Mouse (Mus musculus) thymus, adult 18-20 months (tissue): ENCODE results near the gene Serinc3.
"Not testable (repeated sequence)": the region's sequence is repeated elsewhere in the genome, so short reads cannot be mapped to it uniquely, and the experiment has no call there.

Experiments
- DNase-seq, 2 experiments: peaks; one replicate each; pipeline ENCODE4 v3.0.0; 2022; ENCODE audit warnings: mixed read lengths in 2 of 2

Serinc3 gene

DNA sequence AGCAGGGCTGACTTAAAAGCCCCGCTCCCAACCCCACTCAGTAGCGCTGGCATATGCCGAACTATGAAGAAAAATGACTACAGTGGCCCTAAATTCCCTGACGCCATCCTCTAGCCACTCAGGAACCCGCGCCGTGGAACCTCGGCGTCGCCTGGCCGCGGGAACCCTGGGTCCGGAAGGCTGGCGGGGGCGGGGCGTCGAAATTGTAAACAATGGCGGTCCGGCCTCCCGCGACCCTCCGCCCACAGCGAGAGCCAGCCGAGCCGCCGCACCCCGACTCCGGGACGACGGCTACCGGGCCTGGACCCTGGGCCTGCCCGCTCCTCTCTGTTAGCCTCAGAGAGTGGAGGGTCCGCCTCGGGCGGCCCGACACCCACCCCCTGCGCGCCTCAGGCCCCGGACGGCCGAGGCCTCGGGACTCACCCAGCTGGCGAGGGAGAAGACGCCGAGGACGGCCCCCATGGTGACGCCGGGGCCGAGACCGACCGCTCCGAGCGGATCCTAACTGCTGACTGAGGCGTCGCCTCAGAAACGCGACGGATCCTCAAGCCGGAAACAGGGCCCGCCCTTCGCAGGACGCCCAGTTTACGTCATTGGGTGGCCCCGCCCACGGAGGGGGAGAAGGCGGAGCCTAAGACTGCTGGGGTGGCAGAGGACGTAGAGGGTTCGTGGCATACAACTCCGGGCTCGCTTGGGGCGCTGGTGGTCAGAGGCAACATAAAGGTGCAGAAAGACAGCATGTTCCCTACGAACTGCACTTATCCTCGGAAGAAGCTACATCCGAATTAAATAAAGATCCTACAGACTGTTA, at the start of gene Serinc3:
Gene Serinc3, minus strand, starts transcription at position 557 of the 811 bp plus-strand sequence.
- DNase-seq, result peak; percentile 99

DNA sequence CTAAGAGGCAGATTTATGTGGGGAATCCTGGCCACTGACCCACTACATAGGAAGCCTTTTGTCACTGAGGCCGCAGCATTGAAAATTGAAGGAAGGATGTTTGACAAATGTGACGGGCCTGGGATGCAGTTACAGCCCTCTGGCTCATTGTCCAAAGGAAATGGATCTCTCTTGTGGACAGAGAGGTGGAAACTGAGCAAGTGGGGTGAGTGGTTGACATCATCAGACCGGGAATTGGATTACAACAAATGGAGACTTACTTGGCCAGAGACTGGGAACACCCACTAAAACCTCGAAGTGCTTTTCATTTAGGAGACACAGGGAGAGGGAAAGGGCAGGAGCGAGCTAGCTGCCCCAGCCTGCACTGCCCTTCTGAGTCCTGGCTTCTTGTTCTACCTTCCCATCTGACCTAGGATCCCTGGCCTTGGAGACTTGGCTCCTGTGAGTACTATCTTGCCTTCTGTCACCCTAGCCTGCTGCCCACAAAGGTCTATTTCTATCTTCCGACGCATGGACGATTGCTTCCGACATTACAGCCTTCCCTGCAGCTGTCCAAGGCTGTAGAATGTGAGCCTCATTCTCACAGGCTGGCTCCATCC, 48.9 kb upstream of the Serinc3 start:
- DNase-seq, result no peak

DNA sequence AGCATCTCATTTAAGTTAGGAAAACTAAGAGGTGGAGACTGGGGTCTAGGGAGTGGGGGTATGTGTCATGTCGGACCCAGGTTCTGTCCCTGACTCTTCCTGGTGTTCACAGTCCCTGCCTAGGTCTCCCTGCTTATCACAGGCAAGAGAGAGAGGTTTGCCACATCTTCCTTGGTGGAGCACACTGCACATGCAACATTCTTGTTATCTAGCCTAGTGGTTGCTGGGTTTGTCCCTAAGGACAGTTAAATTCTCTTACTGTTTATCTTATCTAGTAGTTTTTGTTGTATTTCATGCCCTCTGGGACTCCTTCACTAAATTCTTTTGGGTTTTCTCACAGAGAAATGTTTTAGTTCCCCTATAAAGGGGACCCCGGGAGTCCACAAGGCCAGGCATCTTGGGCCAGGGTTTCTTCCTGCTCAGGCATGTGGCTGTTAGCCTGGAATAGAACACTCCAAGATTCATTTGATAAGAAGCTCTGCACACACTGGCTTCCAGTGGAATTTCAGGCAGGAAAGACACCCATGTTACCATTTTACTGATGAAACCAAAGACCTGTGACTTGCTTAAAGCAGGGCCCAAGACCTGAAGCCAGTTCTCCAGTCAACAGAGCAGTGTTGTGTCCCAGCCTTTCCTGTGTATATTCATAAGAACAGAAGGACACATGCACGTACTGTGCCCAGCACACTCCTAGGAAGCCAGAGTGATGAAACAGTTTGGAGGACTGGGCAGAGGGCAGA, 48.1 kb upstream of the Serinc3 start:
- DNase-seq, result no peak

DNA sequence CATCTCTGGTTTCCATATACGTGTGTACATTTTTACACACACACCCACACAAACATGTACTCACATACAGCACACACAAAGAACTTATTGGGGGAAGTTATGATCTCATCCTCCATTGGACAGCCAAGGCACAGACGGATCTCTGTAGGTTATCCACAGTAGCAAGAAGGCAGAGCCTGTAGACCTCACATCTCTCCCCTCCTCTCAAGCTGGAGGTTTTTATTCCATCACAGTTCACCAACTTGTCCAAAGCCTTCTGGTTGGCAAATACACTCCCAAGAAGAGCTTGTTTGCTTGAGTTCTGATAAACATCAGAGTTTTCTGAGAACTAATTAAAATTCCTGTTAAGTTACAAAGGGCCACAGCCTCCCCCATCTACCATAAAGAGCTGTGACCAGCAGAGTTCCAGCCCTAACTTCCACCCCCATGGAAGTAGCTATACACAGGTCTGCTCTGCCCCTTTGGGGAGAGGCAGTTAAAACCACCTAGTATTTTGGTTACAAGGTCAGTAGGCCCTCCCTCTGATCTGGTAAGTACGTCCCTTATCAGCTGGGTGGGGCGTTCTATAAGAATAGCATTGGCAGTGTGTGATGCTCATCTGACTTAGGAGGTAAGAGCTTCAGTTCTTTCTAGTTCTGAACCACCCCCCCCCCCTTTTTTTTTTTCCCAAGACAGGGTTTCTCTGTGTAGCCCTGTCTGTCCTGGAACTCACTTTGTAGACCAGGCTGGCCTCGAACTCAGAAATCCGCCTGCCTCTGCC, 47.1 kb upstream of the Serinc3 start:
- DNase-seq, result no peak

DNA sequence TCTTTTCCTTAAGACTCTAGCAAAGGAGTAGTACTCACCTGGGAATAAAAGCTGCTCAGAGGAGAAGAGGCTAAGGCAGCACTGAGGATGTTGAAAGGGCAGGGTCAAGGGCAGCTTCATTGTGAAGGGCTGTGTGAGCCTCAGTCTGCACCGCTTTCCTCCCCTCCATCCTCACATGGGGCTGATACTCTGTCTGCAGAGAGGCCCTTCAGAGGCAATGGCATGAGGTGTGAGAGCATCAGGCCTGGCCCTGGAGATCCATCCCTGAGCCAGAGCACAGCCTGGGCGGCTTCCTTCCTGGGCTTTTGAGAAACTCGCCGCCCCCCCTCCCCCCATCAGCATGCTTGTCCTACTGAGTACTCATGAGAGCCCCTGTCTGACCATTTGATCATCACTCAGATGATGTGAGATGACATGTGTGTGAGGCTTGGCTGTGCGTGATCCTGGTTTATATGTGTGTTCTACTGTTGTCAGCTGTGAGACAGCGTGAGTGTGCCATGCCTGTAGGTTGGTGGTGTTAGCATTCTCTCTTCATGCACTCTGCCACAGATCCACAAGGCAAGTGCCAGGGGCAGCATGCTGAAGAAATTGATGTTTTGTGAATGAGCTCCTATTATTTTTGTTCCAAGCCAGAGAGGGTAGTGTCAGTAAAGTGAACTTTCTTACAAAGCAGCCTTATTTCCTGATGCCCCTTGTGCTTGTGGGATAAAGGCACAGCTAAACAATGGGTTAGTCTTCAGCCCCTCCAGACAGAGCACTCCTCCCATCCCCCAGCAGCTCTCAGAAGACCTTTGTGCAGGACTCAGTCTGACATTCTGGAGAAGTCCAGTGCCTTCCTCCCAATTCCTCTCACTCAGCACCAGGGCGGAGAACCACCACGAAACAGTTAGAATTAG, 45.7 kb upstream of the Serinc3 start:
- DNase-seq, result no peak

DNA sequence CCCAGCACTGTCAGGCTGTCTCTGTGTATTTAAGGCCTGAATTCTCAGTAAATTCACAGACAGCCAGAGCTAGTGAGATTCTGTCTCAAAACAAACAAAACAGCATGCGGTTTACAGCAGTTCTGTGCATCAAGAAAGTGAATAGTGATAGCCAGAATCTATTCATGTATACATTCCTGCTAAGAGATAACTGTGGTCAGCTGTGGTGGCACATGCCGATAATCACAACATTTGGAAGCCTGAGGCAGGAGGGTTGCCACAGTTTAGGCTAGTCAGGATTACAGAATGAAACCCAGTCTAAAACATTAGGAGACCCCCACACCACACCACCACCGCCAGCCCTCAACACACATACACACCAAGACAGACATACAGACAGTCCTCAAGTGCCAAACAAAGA, 44.8 kb upstream of the Serinc3 start:
- DNase-seq, result no peak

DNA sequence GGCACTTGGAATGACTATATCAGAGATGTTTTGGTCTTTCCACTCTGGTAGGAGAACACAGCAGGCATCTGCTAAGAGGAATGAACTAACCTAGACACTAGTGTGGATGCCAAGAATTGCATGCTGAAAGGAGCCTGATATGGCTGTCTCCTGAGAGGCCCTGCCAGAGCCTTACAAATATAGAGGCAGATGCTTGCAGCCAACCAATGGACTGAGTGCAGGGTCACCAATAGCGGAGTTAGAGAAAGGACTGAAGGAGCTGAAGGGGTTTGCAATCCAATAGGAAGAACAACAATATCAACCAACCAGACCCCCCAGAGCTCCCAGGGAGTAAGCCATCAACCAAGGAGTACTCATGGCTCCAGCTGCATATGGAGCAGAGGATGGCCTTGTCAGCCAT, 43.4 kb upstream of the Serinc3 start:
- not testable (repeated sequence) for DNase-seq

DNA sequence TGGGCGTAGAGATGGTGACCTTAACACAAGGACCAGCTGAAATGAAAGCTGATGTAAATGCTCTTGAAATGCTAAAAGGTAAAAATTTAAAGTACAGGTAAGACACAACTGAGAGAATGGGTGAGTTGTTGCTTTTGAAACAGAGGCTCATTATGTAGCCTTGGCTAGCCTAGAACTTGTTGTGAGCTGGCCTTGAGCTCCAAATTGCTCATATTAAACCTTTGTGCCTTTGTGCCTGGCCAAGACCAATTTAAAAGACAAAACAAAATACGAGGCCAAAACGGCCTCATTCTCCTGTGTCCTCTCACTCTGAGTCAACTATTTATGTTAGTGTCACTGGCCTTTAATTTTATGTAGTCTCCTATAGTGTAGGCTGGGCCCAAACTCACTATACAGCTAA, 42.0 kb upstream of the Serinc3 start:
- DNase-seq, result no peak

DNA sequence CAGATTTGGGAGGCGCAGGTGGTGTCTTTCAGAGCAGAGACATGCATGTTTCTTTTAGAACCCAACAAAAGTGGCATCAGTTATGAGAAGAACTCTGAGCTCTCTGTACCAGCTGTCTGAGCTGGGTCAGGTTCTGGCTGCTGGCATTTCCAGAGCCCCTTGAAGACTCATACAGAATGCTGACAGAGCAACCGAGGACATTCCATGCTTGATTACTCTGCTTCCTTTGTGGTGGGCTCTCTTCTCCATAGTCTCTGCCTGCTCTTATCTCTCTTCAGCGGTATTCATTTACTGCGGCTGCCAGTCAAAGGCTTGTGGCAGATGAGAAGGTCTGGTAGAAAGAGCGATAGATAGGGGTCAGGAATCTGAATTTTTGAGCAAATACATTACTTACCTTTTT, 41.3 kb upstream of the Serinc3 start:
- no peak for DNase-seq

DNA sequence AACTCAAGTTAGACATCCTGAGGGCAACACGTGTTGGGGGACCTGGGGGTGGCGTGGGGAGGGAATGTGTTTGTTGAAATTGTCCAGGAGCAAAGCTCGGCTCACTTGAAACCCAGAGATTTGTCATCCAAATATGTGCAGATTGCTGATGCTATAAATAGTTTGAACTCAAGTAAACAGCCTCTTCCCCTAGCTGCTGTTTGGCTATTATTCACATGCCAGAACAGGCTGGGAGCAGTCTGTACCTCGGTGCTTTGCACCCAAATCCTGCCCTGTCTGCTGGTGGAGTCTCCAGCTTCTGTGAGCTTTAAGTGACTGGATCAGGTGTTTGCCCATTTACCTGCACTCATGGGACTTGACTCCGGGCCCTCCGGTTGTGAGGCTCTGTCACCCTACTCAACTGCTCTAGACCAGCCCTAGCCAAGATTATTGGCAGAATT, 40.9 kb upstream of the Serinc3 start:
- DNase-seq, result no peak

DNA sequence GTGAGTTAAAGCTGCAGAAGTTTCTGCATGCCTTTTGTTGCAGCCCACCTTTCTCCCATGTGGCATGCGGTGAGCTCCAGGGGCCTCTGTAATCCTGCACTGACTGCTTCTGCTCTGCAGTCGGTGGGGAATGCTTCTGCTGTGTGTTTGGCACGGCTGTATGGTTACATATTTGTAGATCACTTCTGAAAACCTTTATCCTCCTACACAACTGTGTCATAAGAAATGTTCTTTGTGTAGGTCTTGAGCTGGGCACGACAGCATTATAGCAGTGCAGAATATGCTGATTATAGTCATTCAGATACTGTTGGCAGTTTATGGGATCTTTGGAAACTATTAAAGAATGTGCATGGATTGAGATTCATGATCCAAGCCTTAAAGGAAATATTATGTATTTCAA, 40.4 kb upstream of the Serinc3 start:
- no peak for DNase-seq

DNA sequence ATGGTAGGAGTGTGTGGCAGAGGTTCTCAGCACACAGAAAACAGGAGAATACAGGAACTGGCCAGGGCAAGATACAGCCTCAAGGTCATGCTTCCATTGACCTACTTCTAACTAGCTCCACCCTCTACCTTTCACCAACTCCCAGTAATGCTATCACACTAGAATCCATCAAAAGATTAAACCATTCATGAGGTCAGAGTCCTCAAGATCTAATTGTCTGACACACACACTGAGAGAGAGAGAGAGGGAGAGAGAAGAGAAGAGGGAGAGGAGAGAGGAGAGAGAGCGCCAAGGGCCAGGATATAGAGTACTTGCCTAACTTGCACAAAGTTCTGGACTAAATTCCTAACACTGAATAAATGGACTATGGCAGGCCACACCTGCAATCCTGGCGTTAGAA, 37.4 kb upstream of the Serinc3 start:
- no peak for DNase-seq

DNA sequence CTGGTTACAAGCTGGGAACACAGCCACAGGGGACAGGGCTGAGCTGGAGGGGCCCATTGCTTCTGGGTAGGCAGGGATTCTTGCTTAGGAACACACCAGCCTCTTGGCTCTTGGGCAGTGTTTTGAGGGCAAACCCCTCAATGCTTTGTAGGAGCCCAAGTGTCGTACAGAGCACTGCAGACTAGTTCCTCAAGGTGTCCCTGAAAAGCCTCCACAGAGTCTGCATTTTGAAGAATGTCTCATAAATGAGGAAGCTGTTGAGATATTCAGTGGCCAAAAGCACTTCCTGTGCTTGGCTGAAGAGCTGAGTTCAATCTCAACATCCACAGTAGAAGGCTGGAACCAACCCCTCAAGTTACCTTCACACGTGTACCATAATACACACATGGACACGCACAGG, 31.8 kb upstream of the Serinc3 start:
- DNase-seq, result no peak

DNA sequence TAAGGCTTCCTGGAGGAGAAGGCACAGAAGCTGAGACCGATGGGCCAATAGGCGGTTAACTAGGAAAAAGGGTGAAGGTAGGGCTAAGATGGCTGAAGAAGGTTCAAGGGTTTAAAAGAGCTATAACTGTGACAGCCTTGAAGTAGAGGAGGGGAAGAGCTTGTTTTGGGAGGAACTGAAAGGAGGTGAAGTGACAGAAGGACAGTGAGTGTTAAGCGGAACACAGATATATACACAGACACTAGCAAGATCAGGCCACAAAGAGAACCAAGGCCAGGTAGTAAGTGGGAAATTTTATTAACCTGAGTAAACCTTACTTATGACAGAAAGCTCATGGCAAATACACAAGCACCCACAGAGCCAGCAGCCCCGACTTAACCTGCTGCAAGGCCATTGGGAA, 31.4 kb upstream of the Serinc3 start:
- DNase-seq, result no peak

DNA sequence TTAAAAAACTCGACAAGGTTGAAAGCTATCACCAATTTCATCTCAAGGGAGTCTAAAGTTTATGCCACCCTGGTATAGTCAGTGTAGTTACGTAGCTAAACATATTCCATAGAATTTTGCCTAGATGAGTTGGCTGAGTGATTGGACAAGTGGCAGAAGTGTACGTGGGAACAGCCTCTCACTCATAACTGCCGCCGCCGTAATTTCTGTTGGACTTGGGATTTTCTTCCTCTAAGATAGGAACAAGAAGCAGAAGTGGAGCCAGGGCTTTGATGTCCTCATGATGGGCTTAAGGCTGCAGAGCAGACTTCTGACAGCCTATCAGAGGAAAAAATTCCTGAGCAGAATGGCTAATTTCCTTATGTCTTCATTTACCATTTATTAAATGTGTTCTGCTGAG, 30.7 kb upstream of the Serinc3 start:
- DNase-seq, result no peak

DNA sequence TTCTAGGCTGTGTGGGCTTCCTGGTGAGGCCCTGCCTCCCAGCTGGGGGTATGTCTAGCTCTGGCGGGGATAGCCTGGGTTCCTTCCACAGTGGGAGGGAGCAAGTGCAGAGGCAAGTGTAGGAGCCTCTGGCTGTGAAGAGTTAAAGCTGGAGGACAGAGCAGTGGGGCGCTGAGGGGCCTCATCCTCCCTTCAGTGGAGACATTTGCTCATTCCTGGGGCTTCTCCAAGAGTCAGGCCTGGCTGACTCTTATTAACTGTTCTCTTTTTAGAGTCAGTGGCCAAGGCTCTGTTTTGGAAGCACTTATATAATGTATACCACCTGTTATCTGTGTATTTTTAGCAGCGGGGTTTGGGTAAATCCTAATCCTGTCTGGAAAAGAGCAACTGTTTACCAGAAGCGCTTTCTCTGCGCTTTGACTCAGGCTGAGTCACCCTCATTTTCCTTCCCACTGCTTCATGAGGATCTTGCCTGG, 30.3 kb upstream of the Serinc3 start:
- no peak for DNase-seq

DNA sequence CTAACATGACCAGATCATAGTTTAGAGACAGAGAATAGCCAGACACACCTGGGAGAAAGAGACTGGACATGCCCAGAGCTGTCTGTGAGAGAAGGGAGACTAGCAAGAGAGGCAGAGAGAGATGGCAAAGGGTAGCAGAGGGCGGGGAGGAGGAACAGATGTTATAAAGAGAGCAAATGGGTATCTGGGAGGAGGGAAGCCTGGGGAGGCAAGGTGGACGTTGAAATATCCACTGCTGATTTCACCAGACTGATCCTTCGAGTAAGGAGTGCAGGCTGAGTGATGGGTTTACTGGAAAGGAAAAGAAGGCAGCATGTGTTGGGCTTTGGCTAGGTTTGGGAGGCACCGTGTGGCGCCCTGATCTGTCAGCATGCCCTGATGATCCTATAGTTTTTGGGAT, 29.5 kb upstream of the Serinc3 start:
- DNase-seq, result no peak

DNA sequence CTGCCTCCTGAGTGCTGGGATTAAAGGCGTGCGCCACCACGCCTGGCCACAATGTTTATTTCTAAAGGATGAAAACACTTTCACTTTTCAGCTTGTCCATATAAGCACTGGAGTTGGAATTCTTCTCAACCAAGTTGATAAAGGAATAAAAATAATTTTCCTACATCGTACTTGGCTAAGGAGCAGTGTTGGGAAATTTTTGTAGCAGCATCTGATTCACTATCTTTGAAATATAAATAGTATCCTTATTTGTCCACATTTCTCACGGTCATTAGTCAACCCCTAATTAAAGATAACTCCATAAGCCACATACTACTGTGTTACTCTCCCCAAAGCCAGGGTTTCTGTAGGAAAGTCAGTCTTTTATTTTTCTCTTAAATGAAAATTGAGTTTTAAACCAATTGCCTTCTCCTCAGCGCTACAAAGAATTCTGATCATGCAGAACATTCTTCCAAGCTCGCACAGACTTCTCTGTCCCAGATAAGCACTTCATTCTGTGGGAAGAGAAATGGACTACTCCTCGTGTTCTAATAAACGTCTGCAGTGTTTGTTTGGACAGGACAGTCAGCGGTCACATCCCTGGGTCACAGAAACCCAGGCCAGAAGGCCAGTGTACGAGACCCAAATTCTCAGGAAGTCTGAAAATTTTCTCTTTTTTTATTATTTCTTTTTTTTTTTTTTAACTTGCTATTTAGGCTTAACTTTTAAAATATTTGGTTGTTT, 26.1 kb upstream of the Serinc3 start:
- no peak for DNase-seq

DNA sequence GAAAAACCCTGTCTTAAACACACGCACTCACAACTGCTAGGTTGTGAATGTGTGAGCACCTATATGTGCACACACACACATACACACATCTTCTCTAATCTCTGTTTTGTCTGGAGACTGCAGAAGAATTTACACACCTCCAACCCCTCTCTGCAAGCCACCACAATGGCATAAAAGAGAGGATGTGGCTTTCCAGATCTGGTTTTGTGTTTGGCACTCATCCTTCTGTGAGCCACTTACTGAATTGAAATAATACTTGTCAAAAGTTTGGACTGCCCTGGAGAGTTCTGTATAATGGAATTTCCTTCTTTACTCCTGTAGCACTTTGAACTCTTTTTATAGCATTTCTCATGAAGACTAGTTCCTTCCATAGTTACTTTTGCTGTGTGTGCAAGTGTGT, 22.1 kb upstream of the Serinc3 start:
- DNase-seq, result no peak

DNA sequence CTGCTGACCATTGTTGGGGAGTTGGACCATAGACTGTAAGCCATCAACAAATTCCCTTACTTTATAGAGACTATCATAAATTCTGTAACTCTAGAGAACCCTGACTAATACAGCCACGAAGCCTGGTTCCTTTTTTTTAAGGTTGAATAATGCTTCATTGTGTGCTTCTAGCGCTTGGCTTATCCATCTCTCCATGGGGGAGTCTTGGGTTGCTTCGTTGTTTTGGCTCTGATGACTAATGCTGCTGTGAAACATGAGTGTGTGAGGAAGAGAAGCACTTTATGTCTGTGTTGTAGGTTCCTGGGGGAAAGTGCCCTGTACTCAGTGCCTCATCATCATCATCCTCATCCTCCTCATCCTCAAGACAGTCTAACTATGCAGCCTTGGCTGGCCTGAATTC, 19.0 kb upstream of the Serinc3 start:
- no peak for DNase-seq

DNA sequence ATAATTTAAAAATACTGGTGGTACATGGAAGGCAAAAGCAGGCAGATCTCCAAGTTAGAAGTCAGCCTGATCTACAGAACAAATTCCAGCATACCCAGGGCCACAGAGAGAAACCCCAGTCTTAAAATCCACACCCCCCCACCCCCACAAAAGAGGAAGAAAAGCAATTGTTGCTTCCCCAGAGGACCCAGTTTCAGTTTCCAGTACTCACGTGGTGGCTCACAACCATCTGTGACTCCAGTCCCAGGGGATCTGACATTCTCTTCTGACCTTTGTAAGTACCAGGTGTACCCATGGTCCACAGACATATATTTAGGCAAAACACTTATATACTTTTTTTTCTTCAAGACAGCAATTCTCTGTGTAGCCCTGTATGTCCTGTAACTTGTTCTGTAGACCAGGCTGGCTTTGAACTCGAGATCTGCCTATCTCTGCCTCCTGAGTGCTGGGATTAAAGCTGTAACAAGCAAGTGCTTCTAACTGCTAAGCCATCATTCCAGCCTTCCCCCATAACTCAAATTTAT, 17.8 kb upstream of the Serinc3 start:
- DNase-seq, result no peak
